Mouse (Mus musculus): ENCODE data around the gene Stat5b.

Gene Stat5b

DNA sequence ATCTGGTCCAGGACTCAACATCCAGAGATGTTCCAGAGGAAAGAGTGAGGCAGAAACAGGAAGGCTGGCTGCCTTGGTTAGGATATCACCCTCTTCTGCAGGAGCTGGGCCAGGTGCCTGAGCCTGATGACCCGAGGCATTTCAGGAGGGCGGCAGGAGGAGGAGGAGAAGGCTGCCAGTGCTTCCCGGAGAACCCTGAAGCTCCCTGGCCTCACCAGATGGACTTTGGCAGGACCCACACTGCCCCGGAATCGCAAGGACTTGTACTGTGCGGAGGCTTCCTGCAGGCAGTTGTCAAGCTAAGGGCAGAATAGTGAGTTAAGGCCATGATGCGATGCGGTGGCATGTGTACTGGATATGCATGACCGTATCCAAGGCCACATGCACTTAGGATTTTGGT, 83.8 kb downstream of the Stat5b start:
- no peak for DNase-seq (ENCODE audit: low spot score)

DNA sequence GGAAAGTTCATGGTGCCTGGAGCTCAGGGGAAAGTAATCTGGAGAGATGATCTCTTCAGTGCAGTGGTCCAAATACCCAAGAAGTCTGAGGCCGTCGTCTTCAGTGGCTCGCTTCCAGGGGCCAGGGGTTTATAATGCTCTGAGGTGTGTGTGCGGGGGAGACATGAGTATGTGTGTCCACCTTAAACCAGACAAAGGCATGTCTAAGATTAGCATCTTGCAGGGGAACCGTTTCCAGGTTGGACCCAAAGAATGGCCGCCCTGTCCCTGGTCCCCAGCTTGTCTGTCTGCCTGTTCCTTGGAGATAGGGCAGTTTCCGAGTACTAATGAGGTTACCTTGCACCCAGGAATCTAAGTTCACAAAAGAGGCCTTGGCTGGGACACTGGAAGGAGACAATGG, 87.7 kb downstream of the Stat5b start, which contains the start of gene Hcrt:
Gene Hcrt, minus strand, starts transcription at position 101 of the 400 bp plus-strand sequence.
- DNase-seq (ENCODE audit: low spot score) = no peak

DNA sequence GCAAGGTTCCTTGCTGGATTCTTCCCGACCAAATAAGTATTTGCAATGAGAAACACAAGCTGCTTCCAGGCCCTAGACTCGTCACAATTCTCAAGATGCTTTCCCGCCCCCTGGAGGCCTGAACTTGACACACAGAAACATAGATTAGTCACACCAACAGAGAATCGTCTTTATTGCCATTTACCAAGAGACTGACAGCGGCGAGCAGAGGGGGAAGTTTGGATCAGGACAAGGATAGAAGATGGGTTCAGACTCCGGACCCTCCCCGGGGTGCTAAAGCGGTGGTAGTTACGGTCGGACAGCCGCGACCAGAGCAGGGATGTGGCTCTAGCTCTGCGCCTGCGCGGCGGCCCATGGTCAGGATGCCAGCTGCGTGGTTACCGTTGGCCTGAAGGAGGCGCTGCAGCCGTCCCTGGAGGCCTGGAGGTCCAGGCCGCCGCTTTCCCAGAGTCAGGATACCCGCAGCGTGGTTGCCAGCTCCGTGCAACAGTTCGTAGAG, 88.9 kb downstream of the Stat5b start:
- DNase-seq (ENCODE audit: low spot score) = peak; percentile 78

DNA sequence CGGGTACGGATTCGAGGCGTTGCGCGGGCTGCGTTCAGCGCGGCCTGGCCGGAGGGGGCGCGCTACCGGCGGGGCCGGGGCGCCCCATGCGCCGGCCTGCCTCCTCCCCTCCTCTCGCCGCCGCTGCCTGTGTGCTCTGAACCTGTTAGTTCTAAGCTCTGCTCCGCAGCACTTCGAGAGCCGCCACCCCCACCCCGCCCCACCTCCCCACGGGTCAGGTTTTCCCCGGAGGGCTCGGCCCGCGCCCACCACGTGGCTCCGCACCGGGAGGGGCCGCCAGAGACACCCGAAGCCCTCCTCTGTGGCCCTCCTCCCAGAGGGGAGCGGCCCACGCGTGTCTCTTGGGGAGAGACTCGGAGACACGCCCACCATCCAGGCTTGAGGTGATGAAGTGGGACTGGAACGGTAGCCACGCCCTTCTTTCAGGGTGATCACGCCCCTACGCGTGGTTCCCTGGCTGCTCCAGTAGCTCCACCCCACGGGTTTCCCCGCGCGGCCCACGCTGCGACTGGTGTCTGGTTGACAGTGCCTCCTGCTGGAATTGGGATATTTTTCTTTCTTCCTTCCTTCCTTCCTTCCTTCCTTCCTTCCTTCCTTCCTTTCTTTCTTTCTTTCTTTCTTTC, 90.8 kb downstream of the Stat5b start, which contains the start of gene Kcnh4:
Gene Kcnh4, minus strand, starts transcription at position 332 of the 623 bp plus-strand sequence.
- peak; percentile 56 for DNase-seq (ENCODE audit: low spot score)

DNA sequence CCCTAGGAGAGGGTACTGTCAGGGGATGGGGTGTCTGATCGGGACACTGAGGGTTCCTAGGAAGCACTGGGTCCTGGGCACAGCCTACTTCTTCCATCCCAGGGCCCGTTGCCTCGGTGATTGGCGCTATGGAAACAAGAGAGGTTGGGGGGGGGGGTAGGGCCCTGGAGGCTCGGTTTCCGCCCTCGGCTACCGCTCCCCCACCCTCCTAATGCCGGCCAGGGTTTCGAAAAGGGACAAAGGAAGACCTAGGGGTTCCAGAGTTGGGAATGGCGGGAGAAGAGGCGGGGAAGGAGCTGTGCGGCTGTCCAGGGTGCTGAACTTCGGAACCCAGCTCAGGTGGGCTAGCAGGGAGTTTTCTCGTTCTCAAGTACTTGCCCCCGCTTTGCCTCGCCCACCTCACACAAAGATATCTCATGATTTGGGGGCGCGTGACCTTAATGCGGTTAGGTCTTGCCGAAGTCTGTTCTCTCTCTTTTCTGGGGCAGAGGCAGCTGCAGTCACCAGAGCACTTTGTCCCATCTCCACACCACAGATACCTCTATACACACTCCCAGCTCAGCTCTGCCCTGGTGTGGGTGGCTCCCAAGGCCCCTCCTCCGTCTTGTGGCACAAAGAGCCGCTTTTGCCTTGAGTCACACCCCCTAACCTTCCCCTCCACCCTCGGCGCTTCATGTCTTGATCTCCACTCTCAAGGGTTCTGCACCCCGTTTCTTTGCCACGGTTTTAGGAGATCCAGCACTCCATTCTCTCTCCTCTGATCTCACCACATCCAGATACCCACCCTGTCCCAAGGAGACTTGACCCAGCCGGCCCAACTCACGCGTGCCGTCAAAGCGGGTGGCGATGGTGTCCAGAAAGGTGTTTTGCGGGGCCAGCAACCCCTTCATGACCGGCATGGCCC, 91.6 kb downstream of the Stat5b start:
- DNase-seq (ENCODE audit: low spot score) = peak; percentile 46

DNA sequence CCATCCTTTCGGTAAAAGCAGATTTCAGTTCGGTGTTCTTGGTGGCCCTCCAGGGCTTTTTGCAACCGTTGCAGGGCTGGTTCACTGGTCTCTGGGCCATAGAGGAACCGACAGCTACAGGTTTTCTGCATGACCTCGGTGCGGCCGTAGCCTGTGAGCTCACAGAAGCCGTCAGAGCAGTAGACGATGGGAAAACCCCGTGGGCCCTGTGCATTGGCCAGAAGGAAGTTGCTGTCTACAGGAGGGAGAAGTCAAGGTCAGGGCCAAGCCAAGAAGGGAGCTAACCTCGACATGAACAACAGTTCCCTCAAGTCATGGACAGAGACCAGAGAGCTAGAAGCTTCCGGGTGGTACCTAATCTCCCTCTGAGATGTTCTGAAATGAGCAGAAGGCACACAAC, 93.0 kb downstream of the Stat5b start:
- no peak for DNase-seq (ENCODE audit: low spot score)

DNA sequence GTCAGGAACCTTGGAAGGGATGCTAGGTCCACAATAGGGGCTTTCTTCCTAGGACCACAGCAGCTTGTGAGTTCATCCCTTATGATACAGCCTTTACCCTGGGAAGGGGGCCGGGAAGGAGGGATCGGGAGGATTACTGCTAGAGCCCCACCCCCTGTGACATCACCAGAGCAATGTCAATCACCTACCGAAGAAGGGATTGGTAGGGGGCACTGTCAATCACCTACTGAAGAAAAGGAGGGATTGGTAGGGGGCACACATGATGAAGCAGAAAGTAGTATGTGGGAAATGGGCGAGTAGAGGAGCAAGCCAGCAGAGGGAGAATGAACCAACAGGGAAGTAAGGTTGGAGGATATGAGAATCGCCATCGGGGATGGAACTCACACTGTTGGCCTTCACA, 94.0 kb downstream of the Stat5b start:
- no peak for DNase-seq (ENCODE audit: low spot score)

DNA sequence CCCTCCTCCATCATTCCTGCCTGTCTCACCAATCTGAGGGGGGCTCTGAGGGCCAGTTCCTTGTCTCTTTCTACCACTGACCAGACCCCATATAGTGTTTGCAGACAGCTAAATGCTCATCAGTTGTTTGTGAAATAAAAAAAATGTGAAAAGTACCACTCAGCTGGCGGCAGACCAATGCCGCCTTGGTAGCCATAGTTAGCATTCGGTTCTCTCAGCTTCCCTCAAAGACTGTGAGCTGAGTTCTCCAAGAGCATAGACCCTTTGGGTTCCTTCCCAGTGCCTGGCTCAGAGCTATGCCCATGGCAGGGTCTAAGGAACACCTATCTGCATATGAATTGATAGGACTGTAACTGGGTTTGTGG, 95.8 kb downstream of the Stat5b start:
- no peak for DNase-seq (ENCODE audit: low spot score)

GRCm38 (mm10) chr11:100754021-100754692, 96.4 kb downstream of the Stat5b start:
- no peak for DNase-seq (ENCODE audit: low spot score)

GRCm38 (mm10) chr11:100752294-100752693, 98.2 kb downstream of the Stat5b start:
- DNase-seq (ENCODE audit: low spot score) = no peak

DNA sequence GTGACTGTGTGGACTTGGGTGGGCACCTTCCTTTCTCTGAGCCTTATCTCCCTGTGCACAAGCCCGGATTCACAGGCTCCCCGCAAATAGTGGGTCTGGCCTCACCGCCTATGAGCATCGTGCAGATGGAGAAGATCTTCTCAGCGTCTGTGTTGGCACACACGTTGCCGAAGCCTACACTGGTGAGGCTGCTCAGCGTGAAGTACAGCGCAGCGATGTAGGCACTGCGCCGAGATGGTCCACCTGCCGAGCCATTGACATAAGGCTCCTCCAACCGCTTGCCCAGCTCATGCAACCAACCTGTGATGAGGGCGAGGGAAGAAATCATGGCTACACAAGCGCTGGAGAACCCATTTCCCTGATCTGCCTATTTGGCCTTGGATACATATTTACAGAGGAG, 100.4 kb downstream of the Stat5b start:
- no peak for DNase-seq (ENCODE audit: low spot score)

- DNase-seq (ENCODE audit: low spot score) = no peak
These were observed 101.1 kb downstream of the Stat5b start for GRCm38 (mm10) chr11:100749469-100749868.

- DNase-seq (ENCODE audit: low spot score) = no peak
These were observed 101.9 kb downstream of the Stat5b start for GRCm38 (mm10) chr11:100748620-100749019.

DNA sequence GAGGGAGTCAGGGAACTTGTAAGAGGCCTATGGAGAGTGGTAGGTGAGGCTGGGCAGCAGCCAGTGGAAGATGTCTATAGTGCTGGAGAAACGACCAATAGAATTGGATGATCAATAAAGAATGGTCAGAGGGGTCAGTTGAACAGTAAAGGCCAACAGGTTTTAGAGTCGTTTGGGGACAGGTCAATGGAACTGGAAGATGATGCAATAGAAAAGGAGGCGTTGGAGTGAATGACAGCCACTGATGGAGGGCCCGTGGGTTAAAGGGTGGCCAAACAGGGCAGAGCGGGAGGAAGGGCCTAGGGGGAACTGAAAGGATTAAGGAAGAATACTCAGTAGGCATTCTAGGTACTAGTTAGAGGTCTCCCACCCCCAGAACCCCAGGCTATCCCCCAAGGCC, 103.4 kb downstream of the Stat5b start:
- no peak for DNase-seq (ENCODE audit: low spot score)

- DNase-seq (ENCODE audit: low spot score) = no peak
These were observed 104.0 kb downstream of the Stat5b start for GRCm38 (mm10) chr11:100746546-100746945.

DNA sequence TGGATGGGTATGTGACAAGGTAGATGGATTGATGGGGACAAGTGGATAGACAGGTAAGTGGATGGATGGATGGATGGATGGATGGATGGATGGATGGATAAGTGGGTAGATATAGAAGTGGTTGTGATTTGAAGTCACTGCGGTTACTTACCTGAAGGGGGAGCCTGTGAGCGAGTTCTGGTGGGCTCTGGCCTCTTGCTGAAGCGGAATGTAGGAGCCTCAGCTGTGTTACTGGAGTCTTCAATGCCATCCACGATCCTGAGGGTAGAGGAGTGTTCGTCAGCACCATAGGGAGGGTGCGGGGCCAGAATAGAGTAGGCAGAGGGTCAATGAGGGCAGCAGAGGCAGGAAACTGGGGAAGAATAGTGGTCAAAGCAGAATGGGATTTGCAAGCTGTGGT, 105.4 kb downstream of the Stat5b start:
- no peak for DNase-seq (ENCODE audit: low spot score)

GRCm38 (mm10) chr11:100741348-100741747, 109.2 kb downstream of the Stat5b start:
- no peak for DNase-seq (ENCODE audit: low spot score)

- DNase-seq (ENCODE audit: low spot score) = no peak
These were observed 111.8 kb downstream of the Stat5b start for GRCm38 (mm10) chr11:100738749-100739148.

- peak; percentile 99 for DNase-seq (ENCODE audit: low spot score)
These were observed 112.4 kb downstream of the Stat5b start, which contains the start of gene Rab5c for GRCm38 (mm10) chr11:100738066-100738604. TSS of gene Rab5c (minus strand) at chr11:100738215.

DNA sequence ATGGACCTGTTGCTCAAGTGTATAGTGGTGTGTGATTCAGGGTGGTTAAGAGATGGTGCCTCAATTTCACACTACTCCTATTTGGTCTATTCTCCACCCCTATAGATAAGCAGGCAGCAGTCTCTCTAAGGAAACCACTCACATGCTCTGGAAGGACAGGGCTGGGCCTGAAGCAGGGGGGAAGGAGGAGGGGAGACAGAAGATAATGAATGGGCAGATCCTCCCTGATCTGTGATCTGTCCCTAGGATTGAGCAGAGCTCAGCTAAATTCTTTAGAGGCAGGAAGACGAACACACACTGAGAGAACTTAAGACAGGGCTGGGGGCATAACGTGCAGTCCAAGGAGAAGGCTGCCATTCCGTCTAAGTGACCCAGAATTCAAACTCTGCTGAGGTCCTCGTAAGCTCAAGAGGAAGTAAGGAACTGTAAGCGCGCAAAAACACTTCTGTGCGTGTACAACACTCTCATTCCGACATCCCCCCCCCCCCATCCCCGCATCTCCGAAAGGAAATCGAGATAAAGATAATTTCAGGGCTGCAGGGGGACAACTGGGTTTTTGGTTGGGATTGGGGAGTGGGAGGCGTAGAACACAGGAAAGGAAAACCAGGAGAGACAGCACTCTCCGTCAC, 113.3 kb downstream of the Stat5b start:
- no peak for DNase-seq (ENCODE audit: low spot score)

GRCm38 (mm10) chr11:100736746-100737080, 113.8 kb downstream of the Stat5b start:
- no peak for DNase-seq (ENCODE audit: low spot score)

Data from testis, postnatal 14 days (tissue).